Mouse (Mus musculus) cerebellum, adult 11 months (tissue): Measurements from ENCODE around the gene Slc9a5.
A peak's percentile ranks its signal among the peaks of the same experiment; 100 is the strongest.

Experiments used
- DNase-seq: peaks from one replicate; pipeline ENCODE4 v3.0.0; 2022

Slc9a5 gene

DNA sequence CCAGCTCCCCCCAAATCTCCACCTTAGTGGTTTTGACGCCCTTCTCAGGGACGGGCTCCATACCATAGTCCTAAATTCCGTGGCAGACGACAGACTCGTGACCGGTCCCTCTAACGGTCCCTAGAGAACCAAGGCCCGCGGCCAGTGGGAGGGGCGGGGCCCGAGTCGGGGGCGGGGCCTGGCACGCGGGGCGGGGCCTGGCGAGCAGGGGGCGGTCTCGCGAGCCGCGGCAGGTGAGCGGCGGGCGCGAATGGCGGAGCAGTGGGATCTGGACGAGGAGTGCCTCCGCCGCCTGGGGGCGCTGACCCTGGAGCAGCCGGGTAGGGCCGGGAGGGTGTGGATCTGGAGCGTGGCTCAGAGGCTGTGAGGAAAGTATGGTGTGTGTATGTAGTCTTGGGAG lies 64.7 kb downstream of the Slc9a5 start, which contains the start of the genes Kctd19 and Lrrc36:
TSS of gene Kctd19 (minus strand) at position 112 of the 400 bp plus-strand sequence.
TSS of gene Lrrc36 (plus strand) at position 181 of the 400 bp plus-strand sequence.
- DNase-seq, result peak; percentile 58

DNA sequence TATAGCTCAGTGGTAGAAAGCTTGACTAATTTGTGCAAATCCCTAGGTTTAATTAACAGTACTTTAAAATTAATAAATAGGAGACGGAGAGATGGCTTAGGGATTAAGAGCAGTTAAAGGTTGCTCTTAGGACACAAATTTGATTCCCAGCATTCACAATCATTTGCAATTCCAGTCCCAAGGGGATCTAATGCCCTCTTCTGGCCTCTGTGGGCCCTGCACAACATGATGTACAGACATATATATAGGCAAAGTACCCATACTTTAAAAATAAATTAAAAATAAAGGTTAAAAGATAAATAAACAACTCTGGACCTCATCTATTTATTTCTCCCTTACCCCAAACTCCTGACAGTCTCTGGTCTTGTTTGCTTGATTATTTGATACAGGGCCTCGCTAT lies 70.3 kb downstream of the Slc9a5 start:
- no peak for DNase-seq
